Mouse (Mus musculus) bone marrow, adult 2 months (tissue): ENCODE data around the gene Nav2.

ENCODE experiments used
- CTCF ChIP-seq: fragments of 200-500 bp; IDR thresholded peaks from 2 replicates; pipeline ENCODE4 v1.5.1; 2011; ENCODE audit warnings: low read length, control low read depth; ENCODE audit not compliant: control insufficient read depth, insufficient read depth
- POLR2A ChIP-seq: fragments of 200-500 bp; IDR thresholded peaks from 2 replicates; pipeline ENCODE4 v1.6.1; 2011; ENCODE audit warnings: low read depth, mild to moderate bottlenecking, control low read depth, low read length, borderline replicate concordance; ENCODE audit not compliant: control insufficient read depth

DNA sequence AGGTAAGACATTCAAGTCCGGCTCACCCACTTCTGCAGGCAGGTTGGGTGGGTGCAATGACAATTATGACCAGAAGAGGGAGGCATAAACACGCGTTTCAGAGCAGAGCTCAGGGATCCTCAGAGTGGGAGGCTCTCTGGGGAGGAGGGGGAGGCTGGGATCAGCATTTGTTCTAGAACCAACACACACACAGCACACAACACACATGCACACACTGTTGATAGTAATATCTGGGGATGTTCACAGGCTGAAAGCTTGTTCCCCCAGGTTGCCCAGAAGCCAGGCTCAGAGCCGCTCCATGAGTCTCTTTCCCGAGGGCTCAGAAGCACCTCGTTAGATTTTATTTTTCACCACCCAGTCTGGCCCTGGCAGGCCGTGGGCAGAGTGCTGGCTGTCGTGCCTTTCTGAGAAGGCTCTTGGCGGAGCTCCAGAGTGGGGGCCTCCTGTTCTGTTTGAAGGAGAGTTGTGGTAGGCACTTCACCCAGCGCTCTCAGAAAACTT lies 224.4 kb downstream of the Nav2 start:
- TF ChIP-seq POLR2A (no peak), CTCF (peak; percentile 81)
